Mouse (Mus musculus) forebrain, postnatal 0 days (tissue): Measurements from ENCODE around the gene Mbnl1. TPM values are rescaled to one million over a fixed set of nuclear protein-coding genes. Genes with fewer than 3 reads are reported as not detected.

Experiments
- ATAC-seq: fragments of 200-750 bp; cut with Nextera tagmentation; 2 replicates; pipeline ENCODE4 v1.8.0; 2017; ENCODE audit warnings: mild to moderate bottlenecking, moderate library complexity
- DNase-seq: peaks from one replicate; pipeline ENCODE4 v3.0.0-alpha.2; 2015
- H3K27ac ChIP-seq: fragments of 300-500 bp; sonication (generic); 2 replicates; pipeline ENCODE4 v1.5.1; 2014; ENCODE audit warnings: low read depth, mild to moderate bottlenecking, antibody characterized with exemption, low read length, moderate library complexity, mixed read lengths
- H3K27me3 ChIP-seq: fragments of 300-500 bp; sonication (generic); 2 replicates; pipeline ENCODE4 v1.6.1; 2014; ENCODE audit warnings: mild to moderate bottlenecking, low read length, mixed read lengths; ENCODE audit not compliant: insufficient read depth
- H3K36me3 ChIP-seq: fragments of 300-500 bp; sonication (generic); 2 replicates; pipeline ENCODE4 v1.6.1; 2014; ENCODE audit warnings: mild to moderate bottlenecking, moderate library complexity; ENCODE audit not compliant: insufficient read depth
- H3K4me1 ChIP-seq: fragments of 300-500 bp; sonication (generic); 2 replicates; pipeline ENCODE4 v1.6.1; 2014; ENCODE audit warnings: antibody characterized with exemption; ENCODE audit not compliant: insufficient read depth
- H3K4me2 ChIP-seq: fragments of 300-500 bp; sonication (generic); 2 replicates; pipeline ENCODE4 v1.6.1; 2014; ENCODE audit warnings: low read depth, mild to moderate bottlenecking, moderate library complexity
- H3K4me3 ChIP-seq: fragments of 300-500 bp; sonication (generic); 2 replicates; pipeline ENCODE4 v1.5.1; 2014; ENCODE audit warnings: low read depth, low read length, mixed read lengths
- H3K9ac ChIP-seq: fragments of 300-500 bp; sonication (generic); 2 replicates; pipeline ENCODE4 v1.6.1; 2014; ENCODE audit warnings: mild to moderate bottlenecking
- H3K9me3 ChIP-seq: fragments of 300-500 bp; sonication (generic); 2 replicates; pipeline ENCODE4 v1.6.1; 2016; ENCODE audit warnings: low read length
- CTCF ChIP-seq: sonication (generic); IDR thresholded peaks from 2 replicates; pipeline ENCODE4 v1.5.1; 2016; ENCODE audit warnings: antibody characterized with exemption, control low read depth, low read depth
- WGBS: fragments of 180-500 bp; shearing (Covaris S2); extraction: QIAGEN DNeasy Blood & Tissue Kit; methylation state at CpG from one replicate; pipeline ENCODE4 v1.1.7; 2014; 5-methylcytosine and 5-hydroxymethylcytosine counted together
- polyA plus RNA-seq: library from polyadenylated mRNA; unstranded; fragments of >200 nt; fragmentation: Nextera tagmentation; extraction: Ambion mirVana; gene quantifications from 2 replicates; pipeline ENCODE4 v1.2.1, GENCODE M21; 2015
- total RNA-seq: library from RNA; depleted of rRNA; stranded (reverse); fragments of >200 nt; gene quantifications from 2 replicates; pipeline ENCODE4 v1.2.3, GENCODE M21; 2014

The Mbnl1 gene
- total and polyA plus RNA-seq, 2 experiments from 2014 or later, result 42.7 to 84.7 TPM

DNA sequence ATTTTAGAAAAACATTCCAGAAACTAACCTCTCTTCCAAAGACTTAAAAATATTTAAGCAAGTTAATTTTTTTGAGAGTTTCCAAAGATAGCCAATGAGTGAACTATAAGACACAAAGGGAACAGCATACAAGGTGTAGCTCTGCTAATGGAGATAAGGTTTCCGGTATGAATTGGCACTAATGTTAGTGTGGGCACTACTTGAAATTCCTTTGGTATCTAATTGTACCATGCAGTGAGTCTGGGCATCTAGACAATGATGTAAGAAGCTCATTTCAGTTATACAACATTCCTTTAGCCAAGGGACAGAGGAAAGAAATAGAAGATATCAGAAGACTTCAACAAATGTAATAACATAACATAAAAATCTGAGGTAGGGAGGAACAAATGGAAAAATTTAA is 175.7 kb downstream of the Mbnl1 start:
- Histone ChIP-seq H3K4me3 (no peak overlapping the region), H3K36me3 (no peaks in the 10 kb centered on the region), H3K27ac (no peak overlapping the region), H3K27me3 (no peaks in the 10 kb centered on the region), H3K4me2 (no peak overlapping the region), H3K9me3 (no peaks in the 10 kb centered on the region), H3K4me1 (no peaks in the 10 kb centered on the region), H3K9ac (no peak overlapping the region)
- no peak for TF ChIP-seq CTCF
- WGBS, result 89% methylated on average over 1 of the region's 1 CpGs
- ATAC-seq, result no peak
- DNase-seq, result no peak

DNA sequence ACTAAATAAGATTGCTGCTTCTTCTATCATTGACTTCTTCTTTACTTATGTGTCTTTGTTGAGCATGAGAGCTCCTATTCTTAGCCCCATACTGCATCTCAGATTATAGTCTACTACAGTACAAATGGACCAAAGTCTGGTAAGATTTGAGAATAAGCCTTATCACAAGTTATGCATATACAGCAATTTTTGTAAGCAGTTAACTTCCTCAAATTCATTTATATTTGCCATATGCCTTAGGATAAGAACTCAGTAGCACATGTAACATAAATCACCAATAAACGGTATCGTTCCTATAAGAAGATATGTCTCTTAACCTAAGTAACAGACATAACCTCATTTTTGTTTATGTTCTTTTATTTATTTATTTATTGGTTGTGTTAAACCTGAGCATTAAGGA is 188.1 kb downstream of the Mbnl1 start:
- no peak overlapping the region for H3K27ac ChIP-seq
- no peaks in the 10 kb centered on the region for H3K36me3 ChIP-seq
- no peak overlapping the region for H3K9ac ChIP-seq
- no peak overlapping the region for H3K4me3 ChIP-seq
- DNase-seq (no peak), ATAC-seq (no peak)
- WGBS, result 94% methylated on average over 2 of the region's 2 CpGs
- H3K9me3 ChIP-seq, result no peaks in the 10 kb centered on the region
- no peak overlapping the region for H3K4me2 ChIP-seq
- no peaks in the 10 kb centered on the region for H3K27me3 ChIP-seq
- H3K4me1 ChIP-seq, result no peaks in the 10 kb centered on the region
- TF ChIP-seq CTCF, result no peak
